Mouse (Mus musculus): ENCODE measurements at regions not wholly inside any gene's neighbourhood (a gene's known extent, or its start where the extent isn't known, plus 50 kb on each side); places are given as distances from the start of the nearest gene placed in this dataset.

DNA sequence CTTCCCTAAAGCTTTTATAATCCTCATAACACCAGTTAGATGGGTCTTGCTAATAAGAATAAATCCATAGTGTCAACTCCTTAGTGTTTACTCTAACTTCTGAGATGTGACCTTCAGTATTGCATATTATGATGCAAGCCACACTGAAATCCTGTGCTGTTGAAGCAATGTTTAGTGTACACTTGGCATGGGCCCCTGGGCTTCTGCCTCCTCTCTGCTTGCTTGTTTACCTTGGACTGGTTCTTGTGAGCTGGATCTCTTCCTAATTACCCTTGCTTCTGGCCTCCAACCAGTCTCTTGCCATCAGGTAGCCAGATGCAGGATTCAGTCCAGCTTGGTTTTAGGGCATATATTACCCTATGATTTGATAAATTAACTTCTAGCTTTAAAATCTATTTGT is 57.0 kb downstream of the Rgs2 start:
- DNase-seq (ENCODE audit: low spot score in 2 of 2): no peak

GRCm38 (mm10) chr1:143941465-143941864 is 62.5 kb downstream of the Rgs2 start:
- peak in 1 of 2 experiments; percentile 37 for DNase-seq (ENCODE audit: low spot score in 2 of 2)

- DNase-seq (ENCODE audit: low spot score in 2 of 2): no peak
These were observed 64.5 kb downstream of the Rgs2 start for GRCm38 (mm10) chr1:143939511-143939910.

DNA sequence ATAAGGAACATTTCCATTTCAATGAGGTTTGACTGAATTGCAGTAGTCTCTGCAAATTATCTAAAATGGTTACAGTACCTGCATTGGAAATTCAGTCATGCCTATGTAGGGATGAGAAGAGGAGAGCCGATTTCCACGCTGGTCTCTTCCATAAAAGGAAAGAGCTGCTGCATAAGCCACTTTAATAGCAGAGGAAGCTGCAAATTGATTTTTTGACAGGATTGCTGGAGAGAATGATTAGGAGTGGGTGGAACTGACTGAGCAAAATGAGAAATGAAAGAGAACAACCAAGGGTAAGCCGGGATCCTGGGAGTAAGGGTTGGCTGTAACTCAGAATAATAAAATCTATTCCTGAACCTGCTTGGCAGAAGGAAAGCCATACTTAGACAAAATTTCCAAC is 65.4 kb downstream of the Rgs2 start:
- no peak for DNase-seq (ENCODE audit: low spot score in 2 of 2)

DNA sequence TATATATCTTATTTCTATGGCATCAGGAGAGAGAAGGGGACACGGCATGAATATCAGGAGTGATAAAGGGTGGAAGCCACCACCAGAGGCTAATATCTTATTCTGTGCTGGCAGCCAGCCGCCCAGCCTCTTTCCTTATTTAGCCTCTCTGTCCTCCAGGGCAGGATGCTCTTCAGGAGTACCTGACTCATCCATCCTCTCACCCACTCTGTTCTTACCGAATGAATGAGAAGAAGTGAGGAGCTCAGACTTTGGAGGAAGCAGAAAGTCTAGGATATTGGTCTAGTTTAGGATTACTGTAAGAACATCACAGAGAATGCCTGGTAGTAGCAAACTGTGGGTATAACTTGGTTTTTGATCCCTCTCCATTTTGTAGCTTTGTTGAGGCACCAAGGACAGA is 73.2 kb downstream of the Rgs2 start:
- DNase-seq (ENCODE audit: low spot score in 2 of 2): no peak

GRCm38 (mm10) chr1:143929567-143930165 is 74.3 kb downstream of the Rgs2 start:
- DNase-seq (ENCODE audit: low spot score in 2 of 2): no peak

GRCm38 (mm10) chr1:143922499-143922898 is 81.5 kb downstream of the Rgs2 start:
- DNase-seq (ENCODE audit: low spot score in 2 of 2): no peak

GRCm38 (mm10) chr1:143920256-143920655 is 83.7 kb downstream of the Rgs2 start:
- DNase-seq (ENCODE audit: low spot score in 2 of 2): no peak

DNA sequence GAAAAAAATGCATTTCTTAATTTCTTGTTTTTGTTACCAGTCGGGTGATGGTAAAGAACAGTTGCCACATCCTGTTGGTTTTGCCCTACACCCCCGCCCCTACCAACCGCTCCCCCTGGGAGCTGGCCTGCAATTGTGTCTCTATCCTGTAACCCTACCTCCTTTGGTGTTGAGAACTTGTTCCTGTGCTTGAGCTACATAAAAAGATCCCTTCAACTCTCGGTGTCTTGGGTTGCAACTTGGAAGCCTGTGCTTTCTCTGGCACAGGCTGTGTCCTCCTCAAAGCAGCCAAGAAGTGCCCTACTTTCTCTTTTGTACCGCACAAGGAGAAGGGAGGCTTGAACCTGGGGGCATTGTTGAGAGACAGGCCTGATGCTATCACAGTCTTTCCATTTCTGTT is 85.0 kb downstream of the Rgs2 start:
- DNase-seq (ENCODE audit: low spot score in 2 of 2): peak; percentile 11 to 37

DNA sequence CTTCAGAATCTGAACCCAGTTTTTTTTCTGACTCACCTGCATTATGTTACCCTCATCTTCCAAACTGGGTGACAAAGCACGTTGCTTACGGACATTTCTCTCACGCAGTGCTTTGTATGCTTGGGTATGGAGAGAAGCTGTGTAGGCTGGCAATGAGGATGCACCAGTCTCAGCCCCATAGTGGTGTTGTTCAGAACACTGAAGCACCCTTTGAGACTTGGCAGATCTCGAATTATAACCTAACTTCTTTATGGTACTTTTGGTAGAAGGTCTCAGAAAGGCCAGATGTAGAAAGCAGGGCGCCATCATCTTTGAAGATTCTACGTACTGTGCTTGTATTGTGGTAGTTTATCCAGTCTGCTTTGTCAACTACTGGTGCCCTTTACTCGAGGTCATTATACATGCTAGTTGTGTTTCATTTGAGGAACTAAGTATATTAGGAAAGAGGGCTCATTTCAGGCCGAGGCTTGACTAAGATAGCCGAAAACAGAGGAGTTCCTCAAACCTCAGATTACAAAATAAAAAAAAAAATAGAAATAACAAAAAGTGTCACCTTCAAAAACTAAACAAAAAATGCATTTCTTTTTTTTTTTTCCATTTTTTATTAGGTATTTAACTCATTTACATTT is 85.7 kb downstream of the Rgs2 start:
- DNase-seq (ENCODE audit: low spot score in 2 of 2): no peak

DNA sequence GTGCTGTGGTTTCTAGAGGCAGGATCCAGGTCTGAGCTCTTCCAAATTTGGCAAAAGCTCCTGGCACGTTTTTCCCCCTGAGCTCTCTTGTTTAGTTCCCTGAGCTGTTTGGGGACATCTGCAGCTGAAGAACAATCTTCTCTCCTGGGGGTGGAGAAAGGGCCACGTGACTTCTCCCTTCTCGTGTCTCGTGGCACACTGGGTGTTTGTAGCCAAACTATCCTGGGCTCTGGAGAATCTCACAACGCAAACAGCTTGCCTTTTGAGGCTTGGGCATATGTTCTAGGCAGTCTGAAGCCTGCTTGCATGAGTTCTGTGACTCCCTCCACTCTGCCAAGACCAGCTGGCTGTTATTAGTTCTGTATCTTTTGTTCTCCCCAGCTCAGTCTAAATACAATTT is 86.3 kb downstream of the Rgs2 start:
- peak; percentile 23 to 27 for DNase-seq (ENCODE audit: low spot score in 2 of 2)

DNA sequence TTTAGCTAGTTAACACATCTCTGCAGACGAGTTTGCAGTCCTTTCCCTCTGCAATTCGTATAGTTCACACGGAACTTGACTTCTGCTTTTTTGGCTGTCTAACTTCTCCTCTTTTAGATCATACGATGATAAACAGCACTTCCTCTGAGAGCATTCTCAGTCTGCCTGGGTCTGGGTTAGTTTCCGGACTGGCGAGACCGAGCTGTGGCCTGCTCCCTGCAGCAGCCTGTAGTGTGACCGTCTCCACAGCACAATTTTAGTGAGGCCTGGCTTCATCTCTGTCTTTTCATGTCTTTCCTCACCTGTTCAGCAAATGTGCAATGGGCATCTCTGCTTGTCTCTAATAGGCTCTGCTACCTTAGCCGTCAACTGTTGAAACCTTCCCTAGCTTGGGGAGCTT is 87.4 kb downstream of the Rgs2 start:
- DNase-seq (ENCODE audit: low spot score in 2 of 2): peak; percentile 17 to 60

- no peak for DNase-seq (ENCODE audit: low spot score in 2 of 2)
These were observed 91.4 kb downstream of the Rgs2 start for GRCm38 (mm10) chr1:143912586-143912985.

- no peak for DNase-seq (ENCODE audit: low spot score in 2 of 2)
These were observed 92.7 kb downstream of the Rgs2 start for GRCm38 (mm10) chr1:143911230-143911629.

- no peak for DNase-seq (ENCODE audit: low spot score in 2 of 2)
These were observed 93.4 kb downstream of the Rgs2 start for GRCm38 (mm10) chr1:143910530-143910929.

DNA sequence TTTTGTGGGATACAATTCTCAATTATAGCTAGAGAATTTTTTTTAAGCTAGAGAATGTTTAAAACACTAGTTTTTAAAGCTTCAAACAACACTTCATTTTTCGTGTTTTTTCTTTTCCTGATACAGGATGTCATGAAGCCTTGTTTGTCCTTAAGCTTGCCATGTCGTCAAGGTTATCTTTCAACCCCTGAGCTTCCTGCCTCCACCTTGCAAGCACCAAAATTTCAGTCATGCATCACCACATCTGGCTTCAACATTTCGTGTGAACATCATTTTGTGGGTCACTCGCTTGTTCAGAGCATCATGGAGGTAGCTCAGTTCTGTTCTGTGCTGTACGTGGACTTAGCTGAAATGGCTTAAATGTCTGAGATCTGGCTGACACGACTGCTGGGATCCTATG is 96.6 kb downstream of the Rgs2 start:
- no peak for DNase-seq (ENCODE audit: low spot score in 2 of 2)

DNA sequence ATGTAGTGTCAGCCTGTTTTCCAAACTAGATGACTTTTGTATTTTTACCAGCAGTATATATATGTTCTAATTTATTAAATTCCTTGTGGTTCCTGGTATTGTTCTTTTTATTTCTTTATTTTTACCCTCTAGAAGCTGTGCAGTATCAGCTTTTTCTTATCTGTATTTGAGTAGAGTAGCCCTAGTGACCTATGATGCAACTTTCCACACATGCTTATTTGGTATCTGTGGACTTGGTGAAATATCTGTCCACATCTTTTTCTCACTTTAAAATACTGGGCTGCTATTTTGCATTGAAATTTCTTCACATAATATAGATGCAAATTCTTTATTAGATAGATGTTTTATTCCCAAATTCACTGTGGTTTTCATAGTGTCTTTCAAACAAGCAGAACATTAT is 97.1 kb downstream of the Rgs2 start:
- no peak for DNase-seq (ENCODE audit: low spot score in 2 of 2)

GRCm38 (mm10) chr1:143903985-143904384 is 100.0 kb downstream of the Rgs2 start:
- DNase-seq (ENCODE audit: low spot score in 2 of 2): no peak

DNA sequence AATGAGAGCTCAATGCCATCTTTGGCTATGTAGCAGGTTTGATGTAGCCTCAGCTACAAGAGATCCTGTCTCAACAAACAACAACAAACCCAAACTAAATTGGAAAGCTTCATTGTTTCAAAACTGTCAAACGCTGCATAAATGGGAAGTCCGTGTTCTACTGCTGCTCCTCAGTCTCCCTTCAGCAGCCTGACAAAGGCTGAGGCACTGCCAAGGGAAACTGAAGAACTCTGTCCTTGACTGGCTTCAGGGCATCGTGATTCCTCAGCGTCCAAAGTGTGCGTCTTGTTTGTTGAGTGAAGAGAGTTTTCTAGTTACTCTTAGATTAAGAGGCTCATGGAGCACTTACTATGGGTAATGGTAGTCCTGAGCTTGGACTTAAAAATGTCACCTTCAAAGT is 100.7 kb downstream of the Rgs2 start:
- no peak for DNase-seq (ENCODE audit: low spot score in 2 of 2)

DNA sequence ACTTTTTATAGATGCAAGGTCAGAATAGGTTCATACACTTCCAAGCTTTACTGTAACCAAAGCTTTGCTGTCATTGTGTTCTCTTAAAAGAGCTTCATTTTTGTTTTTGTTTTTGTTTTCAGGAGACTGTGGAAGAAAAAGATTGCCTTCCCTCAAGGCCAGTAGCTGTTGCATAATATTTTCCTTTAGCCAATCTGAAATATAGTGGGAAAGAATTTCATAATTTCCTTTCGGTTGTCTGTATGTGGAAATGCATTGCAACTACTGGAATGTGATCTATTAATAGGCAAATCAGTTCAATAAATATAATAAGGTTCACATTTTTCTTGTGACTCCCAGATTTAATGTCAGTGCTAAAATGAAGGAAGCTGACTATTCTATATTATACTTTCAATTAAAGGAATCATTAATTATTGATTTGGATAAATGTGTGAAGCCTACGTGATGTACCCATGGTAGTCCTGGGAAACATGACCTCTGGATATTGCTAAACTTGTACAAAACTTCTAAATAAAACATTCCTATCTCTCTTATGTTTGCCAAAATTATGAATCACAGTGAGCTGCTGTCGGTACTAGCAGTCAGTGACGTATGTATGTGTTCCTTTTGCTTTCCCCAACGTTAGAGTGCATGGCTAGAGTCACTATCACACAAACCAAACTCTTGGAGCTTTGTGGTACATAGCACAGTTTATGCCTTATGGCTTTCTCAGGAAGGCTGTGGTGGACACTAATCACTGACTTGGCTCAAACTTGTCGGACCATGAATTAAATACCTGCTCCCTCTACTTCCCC is 102.6 kb downstream of the Rgs2 start:
- no peak for DNase-seq (ENCODE audit: low spot score in 2 of 2)

GRCm38 (mm10) chr1:143888510-143888909 is 111.4 kb downstream of the Uchl5 start:
- no peak for DNase-seq (ENCODE audit: low spot score in 2 of 2)

- no peak for DNase-seq (ENCODE audit: low spot score in 2 of 2)
These were observed 111.0 kb downstream of the Uchl5 start for GRCm38 (mm10) chr1:143888065-143888464.

- no peak for DNase-seq (ENCODE audit: low spot score in 2 of 2)
These were observed 108.9 kb downstream of the Uchl5 start for GRCm38 (mm10) chr1:143886014-143886413.
